Mouse (Mus musculus) G1E-ER4 (cell line): ENCODE measurements around the gene Tmbim6. TPM values are rescaled to one million over a fixed set of nuclear protein-coding genes. Genes with fewer than 3 reads are reported as not detected.

Source experiments
- GATA1 ChIP-seq: IDR thresholded peaks from one replicate; pipeline ENCODE4 v1.8.0; 2012; ENCODE audit warnings: low read length, inconsistent platforms
- polyA plus RNA-seq: library from polyadenylated mRNA; stranded (reverse); fragments of >175 nt; gene quantifications from 2 replicates; pipeline ENCODE4 v1.2.3, GENCODE M21; 2012

The Tmbim6 gene
- polyA plus RNA-seq, 1 experiment: 111 TPM

GRCm38 (mm10) chr15:99453153-99453900, 60.6 kb downstream of the Tmbim6 start:
- no peak for TF ChIP-seq GATA1

DNA sequence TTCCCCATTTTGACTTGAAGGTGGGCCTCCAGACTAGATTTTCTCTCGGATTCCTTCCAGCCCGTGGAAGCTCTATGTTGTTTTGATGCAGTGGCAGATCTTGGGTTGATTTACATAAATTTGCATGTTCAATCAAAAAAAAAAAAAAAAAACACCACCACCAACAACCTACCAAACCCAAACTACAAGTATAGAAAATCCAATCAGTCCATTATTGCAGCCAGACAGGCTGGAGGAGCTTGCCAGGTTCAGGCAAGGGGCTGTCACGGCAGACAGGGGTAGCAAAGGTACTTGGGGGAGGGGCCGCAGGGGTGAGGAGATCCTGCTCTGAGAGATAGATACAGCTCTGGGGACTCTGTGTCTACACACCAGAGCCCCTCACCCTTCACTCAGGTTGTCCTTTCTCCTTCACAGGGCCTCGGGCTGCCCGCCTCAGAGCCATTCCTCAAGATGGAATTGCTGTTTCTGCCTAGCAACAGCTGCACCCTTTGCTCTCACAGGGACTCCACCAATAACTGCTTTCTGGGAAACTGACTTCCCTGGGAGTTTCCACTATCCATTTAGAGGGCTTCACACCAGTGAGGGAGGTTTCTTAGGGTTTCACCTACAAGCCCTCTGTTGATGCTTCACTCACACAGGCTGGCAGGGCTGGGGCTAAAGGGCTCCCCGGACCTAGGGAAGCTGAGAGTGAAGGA, 62.0 kb downstream of the Tmbim6 start:
- TF ChIP-seq GATA1: no peak

- TF ChIP-seq GATA1: no peak
Measured at GRCm38 (mm10) chr15:99455415-99455814, 62.7 kb downstream of the Tmbim6 start.

GRCm38 (mm10) chr15:99456338-99456962, 63.8 kb downstream of the Tmbim6 start:
- no peak for TF ChIP-seq GATA1

DNA sequence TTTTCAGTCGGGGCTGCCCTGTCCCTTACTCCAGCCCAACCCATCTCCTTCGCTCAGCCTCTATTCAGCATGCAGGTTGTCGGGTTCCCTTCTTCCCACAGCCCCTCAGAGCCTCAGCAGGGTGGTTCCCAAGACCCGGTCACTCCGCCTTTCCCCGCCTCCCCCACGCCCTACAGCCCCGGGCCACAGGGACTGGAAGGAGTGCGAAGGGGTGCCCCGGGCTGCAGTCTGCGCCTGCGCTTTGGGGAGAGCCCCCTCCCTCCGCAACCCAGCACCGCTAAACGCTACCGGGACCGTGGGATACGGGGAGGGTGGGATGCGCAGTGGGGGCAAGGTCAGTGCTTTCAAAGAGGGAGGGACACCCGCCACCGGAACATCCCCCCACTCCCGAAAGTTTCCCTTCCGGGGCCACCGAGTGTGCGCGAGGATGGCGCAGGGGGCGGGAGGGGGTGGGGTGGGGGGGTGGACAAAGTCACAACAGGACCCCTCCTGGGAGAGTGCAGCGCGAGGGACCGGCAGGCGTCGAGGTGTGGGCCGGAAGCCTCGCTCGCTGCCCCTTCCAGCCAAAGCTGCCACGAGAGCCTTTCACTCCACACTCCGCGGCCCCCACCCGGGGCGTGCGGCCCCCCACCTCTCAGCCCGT, 64.4 kb downstream of the Tmbim6 start:
- TF ChIP-seq GATA1: no peak

DNA sequence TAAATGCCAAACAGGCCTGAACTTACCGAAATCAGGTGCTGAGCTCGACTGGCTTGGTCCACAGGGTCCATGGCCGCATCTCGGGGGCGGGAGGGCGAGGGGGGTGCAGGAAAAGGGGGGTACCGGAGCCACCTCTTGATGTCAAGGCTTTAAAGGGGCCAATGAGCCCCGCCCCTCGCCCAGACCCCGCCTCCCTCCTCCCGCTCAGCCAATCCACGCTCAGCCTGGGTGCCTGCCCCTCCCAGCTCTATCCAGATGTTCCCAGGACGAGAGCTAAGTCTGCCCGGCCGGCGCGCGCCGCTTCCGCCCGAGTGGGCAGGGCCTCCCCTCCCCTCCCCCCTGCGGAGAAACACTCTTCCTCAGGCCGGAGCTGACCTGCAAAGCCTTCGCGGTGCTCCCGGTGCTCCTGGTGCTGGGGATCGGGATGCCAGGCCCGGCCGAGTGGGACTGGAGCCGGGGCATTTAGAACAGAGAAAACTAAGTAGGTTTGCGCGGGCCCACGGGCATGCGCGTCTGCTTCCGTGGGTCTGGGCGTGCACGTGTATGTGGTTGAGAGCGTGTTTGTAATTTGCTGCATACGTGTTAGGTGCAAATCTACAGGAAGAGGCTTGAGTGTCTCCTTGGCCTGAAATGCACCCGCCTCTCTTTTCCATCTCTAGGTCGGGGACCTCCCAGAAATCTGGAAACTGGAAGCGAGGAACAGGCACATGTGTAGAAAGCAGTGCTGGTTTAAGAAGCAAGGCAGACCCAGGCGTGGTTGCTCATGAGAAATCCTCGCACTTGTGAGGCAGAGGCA, 65.1 kb downstream of the Tmbim6 start, which contains the start of gene Nckap5l:
Gene Nckap5l, minus strand, starts transcription at position 143 of the 796 bp plus-strand sequence.
- no peak for TF ChIP-seq GATA1

Other genes with a start within 250 kb of the Tmbim6 start
- not detected in 2 replicates for gene Kcnh3, start 168.0 kb upstream of the Tmbim6 start, polyA plus RNA-seq
- gene Mcrs1, start 140.9 kb upstream of the Tmbim6 start, polyA plus RNA-seq: 87.2 and 126 TPM in 2 replicates
- gene Prpf40b, start 97.8 kb upstream of the Tmbim6 start, polyA plus RNA-seq: 25.8 and 30.9 TPM in 2 replicates
- not detected in 2 replicates for gene Fam186b, start 97.0 kb upstream of the Tmbim6 start, polyA plus RNA-seq
- 0.02 and 0.04 TPM in 2 replicates for gene Fmnl3, start 22.4 kb upstream of the Tmbim6 start, polyA plus RNA-seq
- gene Nckap5l, start 64.9 kb downstream of the Tmbim6 start, polyA plus RNA-seq: 19.4 and 25.1 TPM in 2 replicates
- gene Bcdin3d, start 81.8 kb downstream of the Tmbim6 start, polyA plus RNA-seq: 10.7 and 13.2 TPM in 2 replicates
- gene Faim2, start 135.3 kb downstream of the Tmbim6 start, polyA plus RNA-seq: not detected in 2 replicates
- not detected in 2 replicates for gene Aqp2, start 186.2 kb downstream of the Tmbim6 start, polyA plus RNA-seq
- not detected in 2 replicates for gene Aqp5, start 197.9 kb downstream of the Tmbim6 start, polyA plus RNA-seq
- gene Aqp6, start 208.5 kb downstream of the Tmbim6 start, polyA plus RNA-seq: not detected in 2 replicates